Mouse (Mus musculus): ENCODE measurements at regions not wholly inside any gene's neighbourhood (a gene's known extent, or its start where the extent isn't known, plus 50 kb on each side); places are given as distances from the start of the nearest gene placed in this dataset.
A peak's percentile ranks its signal among the peaks of the same experiment; 100 is the strongest.
"Not testable (repeated sequence)": the region's sequence is repeated elsewhere in the genome, so short reads cannot be mapped to it uniquely, and the experiment has no call there.

- DNase-seq, result peak; percentile 87 to 90
Observed at GRCm38 (mm10) chr3:130818467-130819030, 88.4 kb upstream of the Rpl34 start.

GRCm38 (mm10) chr3:130809696-130810665, 79.8 kb upstream of the Rpl34 start:
- no peak for DNase-seq

GRCm38 (mm10) chr3:130805345-130805744, 75.1 kb upstream of the Rpl34 start:
- DNase-seq, result no peak

- no peak for DNase-seq
Observed at GRCm38 (mm10) chr3:130804327-130804662, 74.1 kb upstream of the Rpl34 start.

GRCm38 (mm10) chr3:130803591-130804326, 73.6 kb upstream of the Rpl34 start:
- no peak for DNase-seq

GRCm38 (mm10) chr3:130800016-130800415, 69.8 kb upstream of the Rpl34 start:
- DNase-seq, result no peak

- not testable (repeated sequence) for DNase-seq
Observed at GRCm38 (mm10) chr3:130797956-130798355, 67.8 kb upstream of the Rpl34 start.

- no peak for DNase-seq
Observed at GRCm38 (mm10) chr3:130796531-130796930, 66.3 kb upstream of the Rpl34 start.

GRCm38 (mm10) chr3:130795396-130795795, 65.2 kb upstream of the Rpl34 start:
- no peak for DNase-seq

- peak in 1 of 2 experiments; percentile 26 for DNase-seq
Observed at GRCm38 (mm10) chr3:130794142-130794925, 64.1 kb upstream of the Rpl34 start.

GRCm38 (mm10) chr3:130780706-130781240, 50.6 kb upstream of the Rpl34 start:
- DNase-seq, result peak in 1 of 2 experiments; percentile 13
